Mouse (Mus musculus) left cerebral cortex, postnatal 36 days (tissue): Measurements from ENCODE around the gene Cdc42ep2. TPM values are rescaled to one million over a fixed set of nuclear protein-coding genes. Genes with fewer than 3 reads are reported as not detected.
A peak's percentile ranks its signal among the peaks of the same experiment; 100 is the strongest.

Source experiments
- DNase-seq, 2 experiments: peaks; one replicate each; pipeline ENCODE4 v3.0.0; 2021 to 2022; ENCODE audit warnings: low spot score in 2 of 2, mixed read lengths in 1 of 2
- intact Hi-C: fragments of 180-260 bp; cut with DNase I; formaldehyde crosslinking; loops from one replicate; pipeline ENCODE4 v1.15.1; 2025
- total RNA-seq, 2 experiments: library from RNA; stranded (reverse); gene quantifications; 2 replicates each; pipeline ENCODE4 v1.2.3; 2021

Cdc42ep2 gene
- total RNA-seq = 1 to 10 TPM; 5.5 to 8.3 TPM

DNA sequence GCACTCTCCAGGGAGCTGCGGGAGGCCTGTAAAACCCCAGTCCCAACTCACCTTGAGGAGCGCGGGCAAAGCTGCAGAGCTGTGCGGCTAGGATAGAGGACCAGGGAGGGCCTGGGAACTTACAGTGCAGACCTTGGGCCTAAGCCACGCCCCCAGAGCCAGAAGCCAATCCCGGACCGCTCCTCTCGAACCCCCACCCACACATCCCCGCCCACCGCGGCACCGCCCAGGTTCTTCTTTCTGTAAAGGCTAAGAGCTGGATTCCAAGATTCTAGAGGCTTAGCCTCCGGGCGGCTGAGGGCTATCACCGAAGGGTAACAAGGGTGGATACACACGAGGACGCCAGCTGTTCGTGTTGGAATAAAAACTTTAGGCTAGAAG is at the start of gene Cdc42ep2:
Gene Cdc42ep2 (minus strand): TSS at position 104 of the 381 bp plus-strand sequence.
- intact Hi-C loops = loop anchor here (1.0 to 5.0 kb wide), 2 partner anchors 32 to 93 kb away; partner anchors contain the start of gene Capn1

GRCm38 (mm10) chr19:5967664-5968063 is 43.0 kb upstream of the Cdc42ep2 start:
- no peak for DNase-seq
- intact Hi-C loops = no loop called here

More for the DNA sequence above, at the start of gene Cdc42ep2:
- peak; percentile 88 for DNase-seq

- intact Hi-C loops = no loop called here
- no peak for DNase-seq
Observed at GRCm38 (mm10) chr19:5966786-5967185, 42.2 kb upstream of the Cdc42ep2 start.

GRCm38 (mm10) chr19:5965910-5966309 is 41.3 kb upstream of the Cdc42ep2 start:
- intact Hi-C loops = loop anchor here (1.0 to 2.0 kb wide), 2 partner anchors 52 to 79 kb away; no protein-coding TSS in a partner anchor
- no peak for DNase-seq

DNA sequence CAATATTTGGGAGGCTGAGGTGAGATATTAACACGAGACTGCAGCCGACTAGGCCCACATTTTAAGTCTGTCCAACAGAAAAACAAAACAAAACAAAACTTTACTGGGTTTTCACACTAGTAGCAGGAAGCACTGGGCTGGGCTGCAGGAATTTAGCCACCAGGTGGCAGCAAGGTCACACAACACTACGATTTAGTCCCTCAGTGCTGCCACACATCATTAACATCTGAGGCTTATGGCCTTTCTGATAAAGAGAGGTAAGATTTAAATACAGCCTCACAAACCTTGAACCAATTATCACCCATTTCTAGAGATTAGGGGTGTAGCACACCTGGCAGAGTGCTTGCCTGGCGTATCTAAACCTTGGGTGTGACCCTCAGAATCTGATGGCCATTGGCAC is 40.7 kb upstream of the Cdc42ep2 start:
- intact Hi-C loops = loop anchor here (1.0 to 2.0 kb wide), 2 partner anchors 53 to 80 kb away; no protein-coding TSS in a partner anchor
- peak; percentile 35 to 38 for DNase-seq

GRCm38 (mm10) chr19:5964804-5965203 is 40.2 kb upstream of the Cdc42ep2 start:
- DNase-seq = no peak
- intact Hi-C loops = loop anchor here (1.0 to 2.0 kb wide), 2 partner anchors 53 to 80 kb away; no protein-coding TSS in a partner anchor

GRCm38 (mm10) chr19:5963883-5964562 is 39.4 kb upstream of the Cdc42ep2 start, which contains the start of gene Pola2:
Pola2 (minus strand) TSS chr19:5964202.
- intact Hi-C loops = loop anchor here (2.0 kb wide), 1 partner anchor 81 kb away; no protein-coding TSS in a partner anchor
- DNase-seq = peak; percentile 88 to 90

DNA sequence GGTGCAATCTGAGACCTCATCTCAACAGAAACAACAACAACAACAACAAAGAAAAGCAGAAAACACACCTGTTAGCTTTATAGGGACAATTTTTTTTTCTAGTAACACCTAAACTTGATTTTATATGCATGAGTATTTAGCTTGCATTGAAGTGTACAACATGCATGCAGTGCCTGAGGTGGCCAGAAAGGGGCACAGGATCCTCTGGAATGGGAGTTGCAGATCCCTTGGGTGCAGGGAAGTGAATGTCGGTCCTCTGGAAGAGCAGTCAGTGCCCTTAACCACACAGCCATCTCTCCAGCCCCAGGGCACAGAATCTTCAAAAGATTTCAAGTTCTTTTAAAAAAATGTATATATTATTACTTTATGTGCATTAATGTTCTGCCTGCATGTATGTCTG is 38.0 kb upstream of the Cdc42ep2 start:
- intact Hi-C loops = no loop called here
- DNase-seq = no peak

DNA sequence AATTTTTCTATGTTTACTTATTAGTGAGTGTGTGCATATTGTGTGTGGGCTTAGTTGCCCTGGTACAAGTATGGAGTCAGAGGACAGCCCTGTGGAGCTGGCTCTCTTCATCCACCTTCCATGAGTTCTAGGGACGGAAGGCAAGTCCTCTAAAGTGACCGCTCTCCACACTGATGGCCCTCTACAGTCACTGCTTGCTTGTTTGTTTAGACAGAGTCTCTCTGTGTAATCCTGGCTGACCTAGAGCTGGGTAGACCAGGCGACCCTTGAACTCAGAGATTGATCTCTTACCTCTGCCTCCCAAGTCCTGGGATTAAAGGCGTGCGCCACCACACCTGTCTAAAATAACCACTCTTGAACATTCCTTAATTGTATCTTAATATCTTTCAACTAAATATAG is 32.8 kb upstream of the Cdc42ep2 start:
- intact Hi-C loops = no loop called here
- no peak for DNase-seq

DNA sequence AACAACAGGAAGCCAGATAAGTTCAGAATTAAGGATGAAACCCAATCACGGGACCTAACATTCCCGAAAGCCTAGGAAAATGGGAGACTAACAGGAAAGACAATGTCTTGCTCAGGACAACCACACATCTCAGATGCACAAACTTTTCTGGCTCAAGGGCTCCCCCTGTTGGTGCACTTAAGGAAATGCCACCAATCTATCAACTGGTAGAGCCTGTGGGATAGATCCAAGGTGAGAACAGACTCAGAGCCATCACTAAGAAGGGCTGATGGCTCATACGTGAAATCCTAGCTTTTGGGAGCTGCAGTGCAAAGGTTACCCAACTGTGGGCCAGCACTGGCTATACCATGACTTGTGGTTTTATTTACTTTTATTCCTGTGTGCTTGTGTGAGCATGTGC is 32.1 kb upstream of the Cdc42ep2 start:
- intact Hi-C loops = loop anchor here (1.0 kb wide), 1 partner anchor 32 kb away; the partner anchor contains the start of gene Cdc42ep2
- DNase-seq = peak; percentile 63 to 76

- intact Hi-C loops = loop anchor here (1.0 kb wide), 1 partner anchor 32 kb away; the partner anchor contains the start of gene Cdc42ep2
- no peak for DNase-seq
Observed at GRCm38 (mm10) chr19:5955704-5956670, 31.4 kb upstream of the Cdc42ep2 start.

DNA sequence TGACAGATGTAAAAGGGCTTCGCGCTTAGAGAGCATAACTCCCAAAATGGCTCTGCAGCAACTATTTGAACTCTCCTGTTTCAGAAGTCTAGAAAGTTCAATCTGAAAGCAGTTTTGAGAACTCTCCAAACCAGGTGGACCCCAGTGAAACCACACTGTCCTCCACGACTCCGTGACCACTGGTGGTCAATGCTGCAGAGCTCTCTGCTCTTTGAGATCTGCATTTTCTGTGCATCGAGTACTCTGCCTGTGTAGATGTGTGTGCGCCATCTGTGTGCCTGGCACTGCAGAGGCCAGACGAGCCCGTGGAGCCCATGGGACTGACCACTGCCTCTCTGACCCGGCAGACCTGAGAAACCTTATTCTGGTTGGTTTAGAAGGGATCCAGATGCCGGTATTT is 30.3 kb upstream of the Cdc42ep2 start:
- intact Hi-C loops = no loop called here
- DNase-seq = no peak

DNA sequence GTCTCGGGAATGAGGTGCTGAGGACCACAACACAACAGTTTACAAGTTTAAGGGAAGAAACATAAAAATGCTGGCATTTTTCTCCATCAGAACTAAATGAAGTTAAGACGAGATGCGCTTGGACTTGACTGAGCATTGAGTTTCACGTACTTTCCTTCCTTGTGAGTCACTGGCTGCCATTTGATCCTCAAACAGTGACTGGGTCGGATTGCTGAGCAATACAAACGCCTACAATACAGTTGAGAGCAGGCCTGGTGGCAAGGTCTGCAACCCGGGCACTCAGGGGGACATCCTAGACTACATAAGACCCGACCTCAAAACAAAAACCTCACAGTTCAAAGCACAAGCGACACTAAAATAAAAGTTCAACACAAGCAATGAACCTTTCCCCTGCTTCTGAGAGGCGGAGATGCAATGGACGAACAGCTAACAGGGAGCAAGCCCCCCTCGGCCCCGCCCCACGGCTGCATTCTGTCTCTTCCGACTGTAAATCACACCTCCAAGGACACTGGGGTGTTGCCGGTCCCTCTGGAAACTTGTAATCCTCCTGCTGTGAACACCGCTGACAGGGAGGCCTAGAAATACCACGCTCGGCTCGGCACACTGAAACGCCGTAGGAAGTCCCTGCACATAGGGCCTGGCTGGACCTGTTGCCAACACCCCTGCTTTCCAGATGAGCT is 29.6 kb upstream of the Cdc42ep2 start:
- DNase-seq = no peak
- intact Hi-C loops = no loop called here

DNA sequence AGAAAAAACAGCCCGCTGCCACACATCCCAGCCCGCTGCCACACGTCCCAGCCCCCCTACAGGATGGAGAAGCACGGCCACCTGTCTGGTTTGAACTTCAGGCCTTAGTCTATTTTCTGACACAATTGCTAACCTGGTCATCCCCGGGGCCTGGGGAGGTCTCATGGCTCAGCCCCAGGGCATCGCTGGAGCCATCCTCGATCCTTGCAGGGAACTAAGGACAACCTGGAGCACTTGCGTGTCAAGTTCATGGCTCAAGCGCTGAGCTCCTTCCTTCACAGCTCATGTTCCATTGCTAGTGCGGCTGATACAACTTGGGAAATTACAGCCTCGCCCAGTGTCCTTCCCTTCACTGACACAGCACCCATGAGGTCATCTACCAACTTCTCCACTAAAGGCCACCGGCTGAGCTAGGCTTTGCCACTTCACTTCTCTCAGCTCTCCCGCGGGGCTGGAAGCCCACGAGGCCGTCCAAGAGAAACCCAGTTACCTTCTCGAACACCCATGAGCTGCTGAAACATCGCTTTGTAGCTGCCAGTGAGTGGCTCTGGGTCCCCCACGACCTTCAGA is 28.7 kb upstream of the Cdc42ep2 start:
- DNase-seq = no peak
- intact Hi-C loops = no loop called here

DNA sequence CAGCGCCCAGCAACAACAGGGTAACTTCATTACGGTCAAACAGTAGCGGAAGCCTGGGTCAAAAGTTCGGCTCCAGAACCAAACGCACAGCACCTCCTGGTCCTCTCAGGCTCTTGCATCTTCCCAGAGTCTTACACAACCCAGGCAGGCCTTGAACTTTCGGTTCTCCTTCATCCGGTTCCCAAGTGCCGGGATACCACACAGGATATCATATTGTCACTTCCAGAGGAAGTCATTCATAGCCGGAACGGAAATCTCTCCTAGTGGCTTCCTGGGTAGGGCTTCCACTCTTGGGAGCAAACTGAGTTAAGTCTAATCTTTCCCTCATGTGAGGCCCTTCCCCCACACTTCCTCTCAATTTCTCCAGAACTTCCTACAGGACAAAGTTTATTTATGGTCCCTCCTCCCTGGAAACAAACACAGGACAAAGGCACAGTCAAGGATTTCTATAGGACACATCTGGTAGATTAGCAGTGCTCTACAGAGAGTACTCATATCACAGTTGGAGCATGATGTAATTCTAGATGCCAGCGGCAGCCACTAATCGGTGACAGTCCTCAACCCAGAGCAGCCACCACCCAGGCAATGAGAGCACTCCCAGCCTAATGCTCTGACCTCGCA is 27.6 kb upstream of the Cdc42ep2 start:
- no peak for DNase-seq
- intact Hi-C loops = no loop called here

DNA sequence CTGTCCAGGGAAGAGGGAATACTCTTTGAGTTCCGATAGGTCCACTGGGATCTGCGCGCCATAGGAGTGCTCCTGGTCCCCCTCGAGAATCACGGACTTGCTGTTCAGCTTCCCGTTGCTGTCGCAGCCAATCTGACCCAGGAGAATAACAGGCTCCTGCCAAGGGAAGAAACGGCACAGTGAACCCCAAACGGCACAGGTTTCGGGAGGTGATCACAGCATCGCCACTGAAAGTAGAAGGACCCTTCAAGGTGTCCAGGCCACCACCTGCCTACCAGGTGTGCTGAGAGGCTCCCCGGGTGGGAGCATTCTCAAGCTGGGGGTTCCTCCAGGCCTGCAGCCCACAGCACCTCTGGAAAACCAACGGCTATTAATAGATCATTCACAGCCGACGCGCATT is 27.0 kb upstream of the Cdc42ep2 start:
- no peak for DNase-seq
- intact Hi-C loops = no loop called here

- intact Hi-C loops = no loop called here
- no peak for DNase-seq
Observed at GRCm38 (mm10) chr19:5950218-5950617, 25.6 kb upstream of the Cdc42ep2 start.

- no peak for DNase-seq
- intact Hi-C loops = no loop called here
Observed at GRCm38 (mm10) chr19:5945891-5946290, 21.3 kb upstream of the Cdc42ep2 start.

DNA sequence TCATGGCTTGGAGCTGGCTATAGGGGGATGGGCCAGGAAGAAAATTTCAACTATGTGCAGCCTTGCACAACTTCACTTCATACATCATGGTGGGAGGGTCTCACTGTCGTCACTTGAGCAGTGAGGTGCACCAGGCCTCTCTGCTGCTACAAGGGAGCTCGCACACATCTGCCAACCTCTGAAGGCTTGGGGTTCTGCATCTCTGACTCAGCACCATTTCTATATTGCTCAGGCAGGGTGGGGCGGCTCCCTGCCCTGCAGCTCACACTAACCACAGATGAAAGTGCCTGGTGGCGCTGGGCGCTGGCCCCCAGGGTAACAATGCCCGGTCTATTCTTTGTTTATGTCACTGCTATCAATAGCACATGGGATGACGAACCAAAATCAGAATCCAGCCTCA is 20.4 kb upstream of the Cdc42ep2 start:
- intact Hi-C loops = no loop called here
- DNase-seq = no peak
